Mouse (Mus musculus) liver, embryonic 15.5 days (tissue): ENCODE results near the gene Kctd15. TPM values are rescaled to one million over a fixed set of nuclear protein-coding genes. Genes with fewer than 3 reads are reported as not detected.

Source experiments
- ATAC-seq: fragments of 200-750 bp; cut with Nextera tagmentation; 2 replicates; pipeline ENCODE4 v1.8.0; 2017; ENCODE audit warnings: moderate number of reproducible peaks, mild to moderate bottlenecking, moderate library complexity; ENCODE audit not compliant: insufficient read depth
- H3K27ac ChIP-seq: fragments of 300-500 bp; sonication (generic); replicated peaks from 2 replicates; pipeline ENCODE4 v1.5.1; 2015; ENCODE audit warnings: mild to moderate bottlenecking, inconsistent platforms
- H3K27me3 ChIP-seq: fragments of 300-500 bp; sonication (generic); 2 replicates; pipeline ENCODE4 v1.6.1; 2015; ENCODE audit warnings: mild to moderate bottlenecking, inconsistent platforms
- H3K36me3 ChIP-seq: fragments of 300-500 bp; sonication (generic); replicated peaks from 2 replicates; pipeline ENCODE4 v1.6.1; 2015; ENCODE audit warnings: moderate library complexity, mild to moderate bottlenecking, inconsistent platforms
- H3K4me1 ChIP-seq: fragments of 300-500 bp; sonication (generic); replicated peaks from 2 replicates; pipeline ENCODE4 v1.6.1; 2015; ENCODE audit warnings: inconsistent platforms
- H3K4me2 ChIP-seq: fragments of 300-500 bp; sonication (generic); 2 replicates; pipeline ENCODE4 v1.6.1; 2015; ENCODE audit warnings: moderate library complexity, mild to moderate bottlenecking, inconsistent platforms
- H3K4me3 ChIP-seq: fragments of 300-500 bp; sonication (generic); replicated peaks from 2 replicates; pipeline ENCODE4 v1.5.1; 2015; ENCODE audit warnings: mild to moderate bottlenecking, inconsistent platforms
- H3K9ac ChIP-seq: fragments of 300-500 bp; sonication (generic); 2 replicates; pipeline ENCODE4 v1.6.1; 2015; ENCODE audit warnings: moderate library complexity, mild to moderate bottlenecking, inconsistent platforms
- H3K9me3 ChIP-seq: fragments of 300-500 bp; sonication (generic); replicated peaks from 2 replicates; pipeline ENCODE4 v1.6.1; 2016; ENCODE audit warnings: inconsistent platforms
- WGBS: fragments of 180-500 bp; shearing (Covaris S2); methylation state at CpG from one replicate; pipeline ENCODE4 v1.1.7; 2015; ENCODE audit warnings: mixed read lengths; ENCODE audit not compliant: insufficient replicate concordance; 5-methylcytosine and 5-hydroxymethylcytosine counted together
- polyA plus RNA-seq: library from polyadenylated mRNA; unstranded; fragments of >200 nt; fragmentation: Nextera tagmentation; extraction: Ambion mirVana; gene quantifications from 2 replicates; pipeline ENCODE4 v1.2.1, GENCODE M21; 2015

The Kctd15 gene
- 0.45 and 0.55 TPM in 2 replicates for polyA plus RNA-seq

GRCm38 (mm10) chr7:34656632-34657031, at the start of gene Kctd15:
Gene Kctd15 (minus strand): TSS chr7:34656732.
- Histone ChIP-seq H3K9ac (no peak within 1 kb of the TSS), H3K4me3 (peak within 1 kb of the TSS; percentile 56), H3K4me2 (peak within 1 kb of the TSS; percentile 68), H3K27ac (no peak within 1 kb of the TSS), H3K4me1 (0 out of 2 replicates have a peak, but pooled peaks cover 2% of the 10 kb centered on the region), H3K9me3 (no peaks in the 10 kb centered on the region), H3K27me3 (peaks cover 50% of the 10 kb centered on the region), H3K36me3 (no peaks in the 10 kb centered on the region)
- WGBS = 51% methylated on average over 5 of the region's 5 CpGs
- no peak for ATAC-seq

GRCm38 (mm10) chr7:34704401-34704800, 47.9 kb upstream of the Kctd15 start:
- H3K4me3 ChIP-seq = no peak overlapping the region
- no peaks in the 10 kb centered on the region for H3K36me3 ChIP-seq
- H3K4me1 ChIP-seq = no peaks in the 10 kb centered on the region
- H3K9ac ChIP-seq = no peak overlapping the region
- H3K4me2 ChIP-seq = no peak overlapping the region
- 50% methylated on average over 4 of the region's 4 CpGs for WGBS
- ATAC-seq = no peak
- H3K27ac ChIP-seq = no peak overlapping the region
- H3K27me3 ChIP-seq = no peaks in the 10 kb centered on the region
- H3K9me3 ChIP-seq = no peaks in the 10 kb centered on the region

- ATAC-seq = no peak
Observed at GRCm38 (mm10) chr7:34703437-34703836, 46.9 kb upstream of the Kctd15 start.

GRCm38 (mm10) chr7:34702718-34703351, 46.3 kb upstream of the Kctd15 start:
- Histone ChIP-seq H3K27me3 (no peaks in the 10 kb centered on the region), H3K9ac (no peak overlapping the region), H3K4me1 (no peaks in the 10 kb centered on the region), H3K4me2 (no peak overlapping the region), H3K4me3 (no peak overlapping the region), H3K9me3 (no peaks in the 10 kb centered on the region), H3K27ac (no peak overlapping the region), H3K36me3 (no peaks in the 10 kb centered on the region)
- WGBS = 10% methylated on average over 11 of the region's 11 CpGs
- no peak for ATAC-seq

More at GRCm38 (mm10) chr7:34703437-34703836, 46.9 kb upstream of the Kctd15 start:
- Histone ChIP-seq H3K27ac (no peak overlapping the region), H3K9me3 (no peaks in the 10 kb centered on the region), H3K9ac (no peak overlapping the region), H3K36me3 (no peaks in the 10 kb centered on the region), H3K4me2 (no peak overlapping the region), H3K4me1 (no peaks in the 10 kb centered on the region), H3K27me3 (no peaks in the 10 kb centered on the region), H3K4me3 (no peak overlapping the region)
- 48% methylated on average over 4 of the region's 4 CpGs for WGBS

GRCm38 (mm10) chr7:34699888-34700287, 43.4 kb upstream of the Kctd15 start:
- Histone ChIP-seq H3K9me3 (no peaks in the 10 kb centered on the region), H3K4me2 (no peak overlapping the region), H3K36me3 (no peaks in the 10 kb centered on the region), H3K4me3 (no peak overlapping the region), H3K27me3 (no peaks in the 10 kb centered on the region), H3K4me1 (no peaks in the 10 kb centered on the region), H3K9ac (no peak overlapping the region), H3K27ac (no peak overlapping the region)
- 51% methylated on average over 3 of the region's 3 CpGs for WGBS
- no peak for ATAC-seq

- Histone ChIP-seq H3K36me3 (no peaks in the 10 kb centered on the region), H3K27me3 (no peaks in the 10 kb centered on the region), H3K27ac (no peak overlapping the region), H3K4me1 (no peaks in the 10 kb centered on the region), H3K4me3 (no peak overlapping the region), H3K9ac (no peak overlapping the region), H3K4me2 (no peak overlapping the region), H3K9me3 (no peaks in the 10 kb centered on the region)
- ATAC-seq = no peak
- WGBS = 76% methylated on average over 9 of the region's 9 CpGs
Observed at GRCm38 (mm10) chr7:34698221-34698620, 41.7 kb upstream of the Kctd15 start.

- no peak overlapping the region for H3K4me2 ChIP-seq
- no peaks in the 10 kb centered on the region for H3K9me3 ChIP-seq
- H3K27me3 ChIP-seq = no peaks in the 10 kb centered on the region
- no peak for ATAC-seq
- no peak overlapping the region for H3K27ac ChIP-seq
- no peaks in the 10 kb centered on the region for H3K36me3 ChIP-seq
- no peak overlapping the region for H3K4me3 ChIP-seq
- H3K9ac ChIP-seq = no peak overlapping the region
- no peaks in the 10 kb centered on the region for H3K4me1 ChIP-seq
- 56% methylated on average over 9 of the region's 9 CpGs for WGBS
Observed at GRCm38 (mm10) chr7:34696086-34696485, 39.6 kb upstream of the Kctd15 start.

GRCm38 (mm10) chr7:34694898-34695297, 38.4 kb upstream of the Kctd15 start:
- WGBS = 79% methylated on average over 9 of the region's 9 CpGs
- H3K9ac ChIP-seq = no peak overlapping the region
- H3K27ac ChIP-seq = no peak overlapping the region
- ATAC-seq = no peak
- no peaks in the 10 kb centered on the region for H3K9me3 ChIP-seq
- H3K4me2 ChIP-seq = no peak overlapping the region
- H3K27me3 ChIP-seq = no peaks in the 10 kb centered on the region
- H3K36me3 ChIP-seq = no peaks in the 10 kb centered on the region
- no peaks in the 10 kb centered on the region for H3K4me1 ChIP-seq
- no peak overlapping the region for H3K4me3 ChIP-seq

- ATAC-seq = no peak
- Histone ChIP-seq H3K36me3 (no peaks in the 10 kb centered on the region), H3K4me1 (no peaks in the 10 kb centered on the region), H3K9ac (no peak overlapping the region), H3K4me3 (no peak overlapping the region), H3K4me2 (no peak overlapping the region), H3K27ac (no peak overlapping the region), H3K9me3 (no peaks in the 10 kb centered on the region), H3K27me3 (no peaks in the 10 kb centered on the region)
- WGBS = 84% methylated on average over 13 of the region's 13 CpGs
Observed at GRCm38 (mm10) chr7:34693916-34694315, 37.4 kb upstream of the Kctd15 start.

- Histone ChIP-seq H3K27ac (no peak overlapping the region), H3K9me3 (no peaks in the 10 kb centered on the region), H3K4me1 (no peaks in the 10 kb centered on the region), H3K9ac (no peak overlapping the region), H3K27me3 (no peaks in the 10 kb centered on the region), H3K4me3 (no peak overlapping the region), H3K4me2 (no peak overlapping the region), H3K36me3 (no peaks in the 10 kb centered on the region)
- WGBS = 73% methylated on average over 4 of the region's 4 CpGs
- no peak for ATAC-seq
Observed at GRCm38 (mm10) chr7:34693072-34693471, 36.5 kb upstream of the Kctd15 start.

- no peak overlapping the region for H3K27ac ChIP-seq
- no peaks in the 10 kb centered on the region for H3K4me1 ChIP-seq
- 59% methylated on average over 13 of the region's 13 CpGs for WGBS
- H3K9me3 ChIP-seq = no peaks in the 10 kb centered on the region
- H3K4me3 ChIP-seq = no peak overlapping the region
- ATAC-seq = no peak
- no peak overlapping the region for H3K9ac ChIP-seq
- no peaks in the 10 kb centered on the region for H3K36me3 ChIP-seq
- H3K27me3 ChIP-seq = no peaks in the 10 kb centered on the region
- no peak overlapping the region for H3K4me2 ChIP-seq
Observed at GRCm38 (mm10) chr7:34690111-34690510, 33.6 kb upstream of the Kctd15 start.

- no peaks in the 10 kb centered on the region for H3K9me3 ChIP-seq
- 22% methylated on average over 6 of the region's 6 CpGs for WGBS
Observed at GRCm38 (mm10) chr7:34689028-34689427, 32.5 kb upstream of the Kctd15 start.

More at GRCm38 (mm10) chr7:34689028-34689427, 32.5 kb upstream of the Kctd15 start:
- Histone ChIP-seq H3K4me2 (no peak overlapping the region), H3K4me3 (no peak overlapping the region), H3K36me3 (no peaks in the 10 kb centered on the region), H3K27ac (no peak overlapping the region), H3K27me3 (no peaks in the 10 kb centered on the region), H3K9ac (no peak overlapping the region), H3K4me1 (no peaks in the 10 kb centered on the region)
- no peak for ATAC-seq
